Mouse (Mus musculus): Measurements from ENCODE around the gene Cd68.
A peak's percentile ranks its signal among the peaks of the same experiment; 100 is the strongest.

- TF ChIP-seq CTCF (IDR thresholded peaks at IDR 0.05) (peak; percentile 81), EP300 (IDR thresholded peaks at IDR 0.05) (no peak)
Measured at GRCm38 (mm10) chr11:69656617-69657461, 9.1 kb downstream of the Cd68 start.
